Mouse (Mus musculus) forebrain, embryonic 16.5 days (tissue): ENCODE measurements around the gene Gcg. TPM values are rescaled to one million over a fixed set of nuclear protein-coding genes. Genes with fewer than 3 reads are reported as not detected.
A peak's percentile ranks its signal among the peaks of the same experiment; 100 is the strongest.

ENCODE experiments used
- ATAC-seq: fragments of 200-750 bp; cut with Nextera tagmentation; 2 replicates; pipeline ENCODE4 v1.8.0; 2017; ENCODE audit warnings: mild to moderate bottlenecking, moderate library complexity
- H3K27ac ChIP-seq: fragments of 300-500 bp; sonication (generic); 2 replicates; pipeline ENCODE4 v1.5.1; 2014; ENCODE audit warnings: low read length, control low read depth
- H3K27me3 ChIP-seq: fragments of 300-500 bp; sonication (generic); replicated peaks from 2 replicates; pipeline ENCODE4 v1.6.1; 2014; ENCODE audit warnings: low read length; ENCODE audit not compliant: control insufficient read depth, insufficient read depth
- H3K36me3 ChIP-seq: fragments of 300-500 bp; sonication (generic); 2 replicates; pipeline ENCODE4 v1.6.1; 2014; ENCODE audit not compliant: control insufficient read depth, insufficient read depth
- H3K4me1 ChIP-seq: fragments of 300-500 bp; sonication (generic); replicated peaks from 2 replicates; pipeline ENCODE4 v1.6.1; 2014; ENCODE audit warnings: low read length; ENCODE audit not compliant: control insufficient read depth, insufficient read depth
- H3K4me2 ChIP-seq: fragments of 300-500 bp; sonication (generic); 2 replicates; pipeline ENCODE4 v1.6.1; 2014; ENCODE audit warnings: mild to moderate bottlenecking, low read length, control low read depth
- H3K4me3 ChIP-seq: fragments of 300-500 bp; sonication (generic); replicated peaks from 2 replicates; pipeline ENCODE4 v1.5.1; 2014; ENCODE audit warnings: mild to moderate bottlenecking, low read length, control low read depth
- H3K9ac ChIP-seq: fragments of 300-500 bp; sonication (generic); replicated peaks from 2 replicates; pipeline ENCODE4 v1.6.1; 2014; ENCODE audit warnings: low read depth, low read length, control low read depth
- H3K9me3 ChIP-seq: fragments of 300-500 bp; sonication (generic); 2 replicates; pipeline ENCODE4 v1.6.1; 2016; ENCODE audit warnings: low read length; ENCODE audit not compliant: control insufficient read depth
- WGBS: fragments of 180-500 bp; shearing (Covaris S2); extraction: QIAGEN DNeasy Blood & Tissue Kit; methylation state at CpG from one replicate; pipeline ENCODE4 v1.1.7; 2014; 5-methylcytosine and 5-hydroxymethylcytosine counted together
- polyA plus RNA-seq: library from polyadenylated mRNA; unstranded; fragments of >200 nt; fragmentation: Nextera tagmentation; extraction: Ambion mirVana; gene quantifications from 2 replicates; pipeline ENCODE4 v1.2.1, GENCODE M21; 2015

The Gcg gene
- polyA plus RNA-seq, 1 experiment from 2014 or later = 2.8 TPM

- no peaks in the 10 kb centered on the region for H3K36me3 ChIP-seq
- no peak overlapping the region for H3K27ac ChIP-seq
- no peaks in the 10 kb centered on the region for H3K9me3 ChIP-seq
- H3K9ac ChIP-seq = no peak overlapping the region
- no peak overlapping the region for H3K4me3 ChIP-seq
- no peaks in the 10 kb centered on the region for H3K27me3 ChIP-seq
- no peak for ATAC-seq
- H3K4me1 ChIP-seq = peaks cover 18% of the 10 kb centered on the region
- WGBS = 84% methylated on average over 2 of the region's 2 CpGs
- no peak overlapping the region for H3K4me2 ChIP-seq
Observed at GRCm38 (mm10) chr2:62463287-62463686, 20.2 kb downstream of the Gcg start.

GRCm38 (mm10) chr2:62462174-62462573 lies 21.3 kb downstream of the Gcg start:
- Histone ChIP-seq H3K9me3 (no peaks in the 10 kb centered on the region), H3K27ac (no peak overlapping the region), H3K36me3 (no peaks in the 10 kb centered on the region), H3K4me3 (no peak overlapping the region), H3K9ac (no peak overlapping the region), H3K27me3 (no peaks in the 10 kb centered on the region), H3K4me2 (no peak overlapping the region), H3K4me1 (peaks cover 18% of the 10 kb centered on the region)
- ATAC-seq = no peak
- WGBS = 76% methylated on average over 2 of the region's 2 CpGs

GRCm38 (mm10) chr2:62460815-62461450 lies 22.5 kb downstream of the Gcg start:
- WGBS = 86% methylated on average over 12 of the region's 12 CpGs

GRCm38 (mm10) chr2:62460231-62460710 lies 23.2 kb downstream of the Gcg start:
- peak overlapping the region; percentile 39; the same call in 1 of the 2 replicates for H3K27ac ChIP-seq
- ATAC-seq = peak; percentile 63

More at GRCm38 (mm10) chr2:62460815-62461450, 22.5 kb downstream of the Gcg start:
- Histone ChIP-seq H3K4me2 (no peak overlapping the region), H3K9ac (no peak overlapping the region), H3K4me1 (peaks cover 18% of the 10 kb centered on the region), H3K36me3 (no peaks in the 10 kb centered on the region), H3K9me3 (no peaks in the 10 kb centered on the region), H3K4me3 (no peak overlapping the region), H3K27ac (peak overlapping the region; percentile 11; the same call in 1 of the 2 replicates), H3K27me3 (no peaks in the 10 kb centered on the region)
- ATAC-seq = no peak

GRCm38 (mm10) chr2:62459241-62460174 lies 23.9 kb downstream of the Gcg start:
- H3K36me3 ChIP-seq = no peaks in the 10 kb centered on the region
- no peak overlapping the region for H3K4me3 ChIP-seq
- peak overlapping the region; percentile 39; the same call in 1 of the 2 replicates for H3K27ac ChIP-seq
- no peak for ATAC-seq
- H3K9me3 ChIP-seq = no peaks in the 10 kb centered on the region
- no peaks in the 10 kb centered on the region for H3K27me3 ChIP-seq
- WGBS = 55% methylated on average over 18 of the region's 18 CpGs
- no peak overlapping the region for H3K4me2 ChIP-seq
- H3K4me1 ChIP-seq = peaks cover 18% of the 10 kb centered on the region
- no peak overlapping the region for H3K9ac ChIP-seq

More at GRCm38 (mm10) chr2:62460231-62460710, 23.2 kb downstream of the Gcg start:
- WGBS = 33% methylated on average over 7 of the region's 7 CpGs
- Histone ChIP-seq H3K4me3 (no peak overlapping the region), H3K4me1 (peaks cover 18% of the 10 kb centered on the region), H3K36me3 (no peaks in the 10 kb centered on the region), H3K4me2 (peak overlapping the region; percentile 12; the same call in 1 of the 2 replicates), H3K27me3 (no peaks in the 10 kb centered on the region), H3K9me3 (no peaks in the 10 kb centered on the region), H3K9ac (no peak overlapping the region)

- 29% methylated on average over 9 of the region's 9 CpGs for WGBS
- ATAC-seq = 0 out of 2 replicates have a peak, but pooled peaks have one; percentile 17
- Histone ChIP-seq H3K27me3 (no peaks in the 10 kb centered on the region), H3K9me3 (no peaks in the 10 kb centered on the region), H3K27ac (no peak overlapping the region), H3K4me2 (no peak overlapping the region), H3K4me1 (peaks cover 18% of the 10 kb centered on the region), H3K36me3 (no peaks in the 10 kb centered on the region), H3K9ac (no peak overlapping the region), H3K4me3 (no peak overlapping the region)
Observed at GRCm38 (mm10) chr2:62458070-62458469, 25.4 kb downstream of the Gcg start.

GRCm38 (mm10) chr2:62454991-62455390 lies 28.5 kb downstream of the Gcg start:
- Histone ChIP-seq H3K4me2 (no peak overlapping the region), H3K9me3 (no peaks in the 10 kb centered on the region), H3K4me3 (no peak overlapping the region), H3K4me1 (peaks cover 11% of the 10 kb centered on the region), H3K36me3 (no peaks in the 10 kb centered on the region), H3K27me3 (no peaks in the 10 kb centered on the region), H3K27ac (no peak overlapping the region), H3K9ac (no peak overlapping the region)
- WGBS = 75% methylated on average over 11 of the region's 11 CpGs
- ATAC-seq = no peak

GRCm38 (mm10) chr2:62454033-62454432 lies 29.4 kb downstream of the Gcg start:
- Histone ChIP-seq H3K9me3 (no peaks in the 10 kb centered on the region), H3K27me3 (no peaks in the 10 kb centered on the region), H3K4me2 (no peak overlapping the region), H3K4me1 (0 out of 2 replicates have a peak, but pooled peaks cover 4% of the 10 kb centered on the region), H3K9ac (no peak overlapping the region), H3K36me3 (no peaks in the 10 kb centered on the region), H3K4me3 (no peak overlapping the region), H3K27ac (no peak overlapping the region)
- WGBS = 74% methylated on average over 6 of the region's 6 CpGs
- ATAC-seq = no peak

- no peaks in the 10 kb centered on the region for H3K9me3 ChIP-seq
- no peaks in the 10 kb centered on the region for H3K36me3 ChIP-seq
- no peak overlapping the region for H3K4me2 ChIP-seq
- H3K4me3 ChIP-seq = no peak overlapping the region
- no peaks in the 10 kb centered on the region for H3K27me3 ChIP-seq
- no peak overlapping the region for H3K9ac ChIP-seq
- ATAC-seq = no peak
- WGBS = 92% methylated on average over 6 of the region's 6 CpGs
- no peak overlapping the region for H3K27ac ChIP-seq
- no peaks in the 10 kb centered on the region for H3K4me1 ChIP-seq
Observed at GRCm38 (mm10) chr2:62450364-62450763, 33.1 kb downstream of the Gcg start.
